Mouse (Mus musculus) Patski (cell line): Measurements from ENCODE around the gene Car1. TPM values are rescaled to one million over a fixed set of nuclear protein-coding genes. Genes with fewer than 3 reads are reported as not detected.
"Not testable (repeated sequence)": the region's sequence is repeated elsewhere in the genome, so short reads cannot be mapped to it uniquely, and the experiment has no call there.

Source experiments
- ATAC-seq: fragments of 100-300 bp; one replicate; pipeline ENCODE4 v1.8.0; 2021
- CTCF ChIA-PET: fragments of 350-600 bp; sonication (Branson Sonifier 250); formaldehyde crosslinking; loops from one replicate; lab custom pipeline; 2022; ENCODE audit warnings: inconsistent platforms; lab: Charles Lee
- POLR2A ChIA-PET: fragments of 350-600 bp; sonication (Branson Sonifier 250); formaldehyde crosslinking; loops from one replicate; lab custom pipeline; 2022; ENCODE audit warnings: antibody characterized with exemption, inconsistent platforms; lab: Charles Lee
- DNase-seq: peaks from one replicate; pipeline ENCODE4 v3.0.0-alpha.2; 2011; ENCODE audit warnings: low read depth, low spot score
- H3K27me3 ChIP-seq: fragments of 371-371 bp; one replicate; pipeline ENCODE4 v1.5.1; 2021
- CTCF ChIP-seq: fragments of 100-300 bp; IDR thresholded peaks from one replicate; pipeline ENCODE4 v1.5.1; 2021
- in situ Hi-C: fragments of 300-500 bp; cut with MboI; formaldehyde crosslinking; loops from 3 replicates; pipeline ENCODE4 v1.11.1; 2018; ENCODE audit warnings: low pct_unique_long_range_greater_than_20kb, mixed read lengths
- polyA plus RNA-seq: library from polyadenylated mRNA; unstranded; gene quantifications from one replicate; pipeline ENCODE4 v1.2.3, GENCODE M21; 2021

The Car1 gene
- polyA plus RNA-seq, 1 experiment from 2014 or later, result not detected

DNA sequence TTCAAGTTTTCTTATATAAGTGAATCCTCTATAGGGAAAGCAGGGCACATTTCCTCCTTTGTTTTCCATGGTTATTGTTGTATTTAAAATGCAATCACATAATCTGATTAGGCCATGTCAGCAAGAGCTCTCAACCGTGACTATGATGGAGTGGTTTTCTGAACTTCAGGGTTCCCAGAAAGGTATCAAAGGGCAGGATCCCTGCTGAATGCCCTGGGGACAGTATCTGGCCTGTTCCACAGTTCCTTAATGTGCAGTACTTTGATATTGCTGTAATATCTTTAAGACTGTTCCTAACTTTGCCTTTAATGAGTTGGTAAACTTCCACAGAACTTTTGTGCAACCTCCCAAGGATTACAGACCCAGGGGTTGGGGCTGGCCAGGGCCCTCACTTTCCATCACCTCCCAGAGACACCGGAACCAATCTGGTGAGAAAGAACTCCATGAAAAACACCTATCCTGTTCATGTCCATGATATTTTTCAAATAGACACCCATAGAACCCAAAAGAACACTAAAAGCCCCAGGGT lies 21.6 kb downstream of the Car1 start:
- DNase-seq (no peak), ATAC-seq (no peak)
- POLR2A ChIA-PET, result no interaction called here
- H3K27me3 ChIP-seq, result peaks cover 3% of the 10 kb centered on the region
- CTCF ChIA-PET, result interaction anchor here (0.8 kb wide), 1 partner anchor 10 kb away, joined by 3 read pairs; no protein-coding TSS in a partner anchor
- TF ChIP-seq CTCF, result no peak
- in situ Hi-C loops, result no loop called here

- in situ Hi-C loops, result no loop called here
- CTCF ChIA-PET, result no interaction called here
- TF ChIP-seq CTCF, result no peak
- POLR2A ChIA-PET, result interaction anchor here (0.7 kb wide), 1 partner anchor 111 kb away, joined by 4 read pairs; no protein-coding TSS in a partner anchor
- peaks cover 2% of the 10 kb centered on the region for H3K27me3 ChIP-seq
- ATAC-seq, result no peak
- no peak for DNase-seq
Observed at GRCm38 (mm10) chr3:14785353-14785752, 22.8 kb downstream of the Car1 start.

- in situ Hi-C loops, CTCF ChIA-PET, POLR2A ChIA-PET, H3K27me3 ChIP-seq, DNase-seq, ATAC-seq: not testable (repeated sequence)
Observed at GRCm38 (mm10) chr3:14783198-14783597, 25.0 kb downstream of the Car1 start.

DNA sequence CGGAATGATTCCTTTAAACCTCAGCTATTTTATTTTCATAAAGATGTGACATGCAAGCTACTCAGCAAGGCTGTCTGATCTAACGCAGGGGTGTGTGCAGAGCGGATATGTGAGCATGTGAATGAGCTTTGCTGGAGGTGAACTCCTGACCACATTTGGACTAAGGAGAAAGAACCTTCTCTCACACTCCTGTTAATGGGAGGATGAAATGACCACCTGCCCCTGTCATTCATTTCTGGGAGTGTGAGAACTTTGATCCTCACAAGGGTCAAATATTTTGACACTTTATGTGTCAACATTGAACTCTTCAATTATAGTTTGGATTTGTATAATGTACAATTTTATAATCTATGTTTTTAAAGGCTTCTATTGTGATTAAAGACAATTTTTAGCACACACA lies 25.8 kb downstream of the Car1 start:
- in situ Hi-C loops, POLR2A ChIA-PET, H3K27me3 ChIP-seq, DNase-seq, CTCF ChIA-PET, ATAC-seq: not testable (repeated sequence)

DNA sequence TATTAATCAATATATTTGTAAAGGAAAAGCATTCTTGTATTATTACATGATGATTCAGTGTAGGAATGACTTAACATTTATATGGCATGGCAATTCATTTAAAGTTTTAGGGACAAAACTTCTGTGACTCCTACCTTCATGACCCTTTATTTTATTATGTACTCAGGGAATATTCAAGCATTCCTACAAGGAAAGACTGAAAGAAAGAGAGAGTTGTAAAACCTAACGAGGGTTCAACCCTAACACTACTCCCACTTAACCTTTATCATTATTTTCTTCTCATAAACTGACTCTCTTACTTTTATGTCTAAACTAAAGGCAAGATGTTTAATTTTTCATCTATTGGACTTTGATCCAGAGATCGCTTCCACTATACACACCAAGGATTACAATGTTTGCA lies 28.0 kb downstream of the Car1 start:
- ChIA-PET CTCF (no interaction called here), POLR2A (no interaction called here)
- TF ChIP-seq CTCF, result no peak
- no peak for DNase-seq
- in situ Hi-C loops, result no loop called here
- peaks cover 2% of the 10 kb centered on the region for H3K27me3 ChIP-seq
- ATAC-seq, result no peak

GRCm38 (mm10) chr3:14776497-14777162 lies 31.5 kb downstream of the Car1 start:
- H3K27me3 ChIP-seq, POLR2A ChIA-PET, DNase-seq, ATAC-seq, in situ Hi-C loops: not testable (repeated sequence)
- CTCF ChIA-PET, result interaction anchor here (1.3 kb wide), 1 partner anchor 12 kb away, joined by 4 read pairs; no protein-coding TSS in a partner anchor

- in situ Hi-C loops, result loop anchor here (5.0 kb wide), 1 partner anchor 47 kb away; no protein-coding TSS in a partner anchor
- POLR2A ChIA-PET, ATAC-seq, H3K27me3 ChIP-seq, DNase-seq, CTCF ChIA-PET: not testable (repeated sequence)
Observed at GRCm38 (mm10) chr3:14774539-14774938, 33.6 kb downstream of the Car1 start.

GRCm38 (mm10) chr3:14772473-14772872 lies 35.7 kb downstream of the Car1 start:
- CTCF ChIA-PET, H3K27me3 ChIP-seq, DNase-seq, POLR2A ChIA-PET, ATAC-seq: not testable (repeated sequence)
- in situ Hi-C loops, result loop anchor here (5.0 kb wide), 1 partner anchor 45 kb away; no protein-coding TSS in a partner anchor

DNA sequence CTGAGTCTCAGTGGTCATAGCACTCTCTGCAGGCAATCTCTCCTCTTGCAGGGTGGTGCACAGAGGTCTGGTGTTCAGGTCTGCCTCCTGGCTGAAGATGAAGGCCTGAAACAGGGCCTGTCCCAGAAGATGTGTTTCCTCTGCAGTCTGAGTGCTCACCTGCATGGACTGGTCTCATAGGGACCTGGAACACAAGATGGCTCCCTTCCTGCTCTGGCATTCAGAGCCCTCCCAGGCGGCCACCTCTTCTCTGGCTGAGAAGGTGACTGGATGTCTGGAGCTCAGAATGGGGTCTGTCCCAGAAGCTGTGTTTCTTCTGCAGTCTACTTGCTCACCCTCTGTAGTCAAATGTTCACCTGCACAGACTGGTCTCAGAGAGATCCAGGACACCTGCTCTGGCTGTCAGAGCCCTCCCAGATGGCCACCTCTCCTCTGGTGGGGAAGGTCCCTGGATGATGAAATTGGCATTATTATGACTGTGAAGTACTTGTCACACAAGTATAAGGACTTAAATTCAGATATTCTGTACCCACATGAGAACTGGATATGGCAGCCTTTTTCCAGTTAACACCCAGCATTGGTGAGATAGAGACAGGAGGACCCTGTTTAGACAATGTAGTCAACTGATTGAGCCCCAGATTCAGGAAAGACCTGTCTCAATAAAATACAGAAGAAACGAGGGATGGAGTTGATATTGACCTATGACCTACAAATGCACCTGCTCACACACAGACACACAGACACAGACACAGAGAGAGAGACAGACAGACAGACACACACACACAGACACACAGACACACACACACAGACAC lies 43.2 kb downstream of the Car1 start:
- in situ Hi-C loops, result no loop called here
- CTCF ChIA-PET, result no interaction called here
- POLR2A ChIA-PET, result no interaction called here
- peaks cover 14% of the 10 kb centered on the region for H3K27me3 ChIP-seq
- DNase-seq (no peak), ATAC-seq (no peak)
- no peak for TF ChIP-seq CTCF

GRCm38 (mm10) chr3:14755716-14756115 lies 52.5 kb downstream of the Car1 start:
- in situ Hi-C loops, result no loop called here
- DNase-seq (no peak), ATAC-seq (no peak)
- ChIA-PET CTCF (interaction anchor here (1.0 to 1.2 kb wide), 2 partner anchors 13 to 27 kb away, joined by 3 read pairs; no protein-coding TSS in a partner anchor), POLR2A (interaction anchor here (0.7 kb wide), 1 partner anchor 486 kb away, joined by 3 read pairs; no protein-coding TSS in a partner anchor)
- TF ChIP-seq CTCF, result no peak
- H3K27me3 ChIP-seq, result peaks cover 4% of the 10 kb centered on the region

GRCm38 (mm10) chr3:14746041-14746440 lies 62.1 kb downstream of the Car1 start:
- no peak for ATAC-seq
- TF ChIP-seq CTCF, result no peak
- ChIA-PET POLR2A (no interaction called here), CTCF (no interaction called here)
- H3K27me3 ChIP-seq, result no peaks in the 10 kb centered on the region
- no peak for DNase-seq
- in situ Hi-C loops, result no loop called here
